Mouse (Mus musculus) kidney, postnatal 14 days (tissue): Measurements from ENCODE around the gene Nploc4.

Experiments used
- DNase-seq: peaks from one replicate; pipeline ENCODE4 v3.0.0; 2022; ENCODE audit warnings: mixed read lengths

Gene Nploc4

GRCm38 (mm10) chr11:120437152-120437856 is at the start of gene Nploc4:
Nploc4 (minus strand) TSS chr11:120437708.
- DNase-seq, result peak; percentile 92

DNA sequence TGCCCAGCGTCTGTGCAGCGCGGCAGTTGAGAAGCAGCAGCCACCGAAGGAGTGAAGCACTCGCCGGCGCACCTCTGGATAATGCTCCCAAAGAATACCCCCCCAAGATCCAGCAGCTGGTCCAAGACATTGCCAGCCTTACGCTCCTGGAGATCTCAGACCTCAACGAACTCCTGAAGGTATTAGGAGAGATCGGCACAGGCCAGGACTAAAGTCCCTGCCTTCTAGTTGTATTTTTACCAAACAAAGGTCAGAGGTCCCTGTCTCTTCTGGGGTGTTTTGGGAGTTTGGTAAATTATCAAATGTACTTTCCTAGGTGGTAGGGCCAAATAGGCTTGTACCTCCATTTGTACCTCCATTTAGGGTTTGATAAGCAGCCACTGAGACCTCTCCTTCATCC is 47.7 kb upstream of the Nploc4 start:
- DNase-seq, result peak; percentile 70

- peak; percentile 94 for DNase-seq
Measured at GRCm38 (mm10) chr11:120484265-120484981, 46.9 kb upstream of the Nploc4 start, which contains the start of gene Mrpl12. Mrpl12 (plus strand) TSS chr11:120484613.

DNA sequence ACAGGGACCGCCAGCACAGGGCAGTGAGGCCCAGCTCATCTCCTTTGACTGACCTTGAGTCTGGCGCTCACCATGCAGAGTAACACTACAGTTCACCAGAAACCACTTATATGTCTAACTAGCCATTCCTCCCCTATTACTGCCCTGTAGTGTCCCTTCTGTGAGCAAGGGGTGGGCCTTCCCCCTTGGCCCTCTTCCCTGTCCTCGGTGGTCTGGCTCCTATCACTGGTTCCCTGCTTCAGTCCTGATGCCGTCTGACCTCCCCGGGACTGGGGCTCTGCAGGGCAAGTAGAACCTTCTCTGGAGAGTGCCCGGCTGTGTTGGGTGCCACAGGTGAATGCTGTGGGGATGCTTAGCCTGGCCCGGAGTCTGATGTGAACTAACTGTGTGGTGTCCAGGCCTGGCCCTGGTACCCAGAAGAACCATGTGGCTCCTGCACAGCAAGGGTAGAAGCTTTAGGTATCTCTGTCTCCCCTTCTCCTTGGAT is 46.0 kb upstream of the Nploc4 start:
- DNase-seq, result no peak

DNA sequence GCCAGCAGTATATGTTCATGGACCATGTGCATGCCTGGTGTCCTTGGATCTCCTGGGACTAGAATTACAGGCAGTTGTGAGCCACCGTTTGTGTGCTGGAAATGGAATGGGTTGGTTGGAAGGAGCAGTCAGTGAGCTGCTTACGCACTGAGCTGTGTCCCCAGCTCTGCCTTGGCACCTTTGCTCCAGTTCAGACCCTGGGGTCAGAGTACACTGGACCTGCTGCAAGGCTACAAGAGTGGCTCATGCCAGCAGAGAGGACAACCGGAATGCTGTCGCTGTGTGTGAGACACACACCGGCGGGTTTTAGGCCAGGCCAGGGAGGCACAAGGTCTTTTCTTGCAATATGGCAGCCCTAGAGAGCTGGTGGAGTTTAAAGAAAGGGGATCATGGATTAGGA is 34.5 kb upstream of the Nploc4 start:
- DNase-seq, result peak; percentile 58

DNA sequence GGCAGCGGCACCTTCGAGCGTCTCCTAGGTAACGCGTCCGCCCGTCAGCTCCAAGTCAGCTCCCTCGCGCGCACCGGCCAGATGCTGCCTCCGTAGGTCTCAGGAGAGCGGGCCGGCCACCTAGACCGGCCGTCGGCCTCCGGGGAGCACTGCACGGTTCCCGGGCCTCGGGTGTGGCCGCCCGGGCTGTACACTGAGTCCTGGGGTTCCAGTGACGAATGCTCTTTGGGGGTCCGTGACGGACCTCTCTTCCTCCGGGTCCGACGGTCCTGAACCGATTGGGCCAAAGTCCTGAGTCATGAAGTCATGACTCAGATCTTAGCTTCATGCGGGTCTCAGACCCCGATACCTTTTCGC is 30.2 kb upstream of the Nploc4 start:
- DNase-seq, result no peak

- peak; percentile 96 for DNase-seq
Measured at GRCm38 (mm10) chr11:120467051-120467735, 29.7 kb upstream of the Nploc4 start, which contains the start of gene Arl16. Arl16 (minus strand) TSS chr11:120467607.

DNA sequence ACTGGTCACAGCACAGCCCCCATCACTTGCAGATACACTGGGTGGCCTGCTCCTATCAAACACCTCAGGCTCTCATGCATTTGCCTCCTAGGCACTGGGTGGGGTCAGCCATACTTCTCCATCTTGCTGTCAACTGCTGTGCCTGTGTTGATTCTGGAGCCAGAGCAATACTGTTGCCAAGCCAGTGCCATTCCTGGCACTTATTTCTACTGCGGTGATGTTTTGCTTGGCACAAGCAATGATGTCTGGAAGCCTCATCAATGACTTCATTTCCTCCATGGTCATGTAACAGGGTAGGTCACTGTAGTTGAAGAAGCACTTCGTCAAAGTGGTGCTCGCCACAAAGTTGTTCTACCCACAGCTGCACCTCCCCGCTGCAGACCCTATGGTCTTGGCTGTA is 28.0 kb upstream of the Nploc4 start:
- DNase-seq, result no peak

DNA sequence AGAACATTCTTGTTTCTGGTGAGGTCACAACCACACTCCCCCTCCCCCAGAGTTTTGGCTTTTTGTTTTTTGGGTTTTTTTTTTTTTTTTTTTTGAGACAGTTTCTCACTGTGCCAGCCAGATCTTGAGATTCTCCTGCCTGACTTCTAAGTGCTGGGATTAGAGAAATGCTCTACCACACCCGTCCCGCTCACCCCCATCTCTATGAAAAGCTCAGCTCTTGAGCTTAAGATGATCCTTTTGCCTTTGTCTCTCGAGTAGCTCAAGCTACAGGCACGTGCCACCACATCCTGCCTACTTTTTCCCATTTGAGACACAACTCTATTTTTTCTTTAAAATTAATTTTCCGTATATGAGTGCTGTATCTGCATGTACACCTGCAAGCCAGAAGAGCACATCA is 26.9 kb upstream of the Nploc4 start:
- DNase-seq, result no peak

- DNase-seq, result no peak
Measured at GRCm38 (mm10) chr11:120463536-120463935, 26.0 kb upstream of the Nploc4 start.

- DNase-seq, result no peak
Measured at GRCm38 (mm10) chr11:120458847-120459597, 21.5 kb upstream of the Nploc4 start.

DNA sequence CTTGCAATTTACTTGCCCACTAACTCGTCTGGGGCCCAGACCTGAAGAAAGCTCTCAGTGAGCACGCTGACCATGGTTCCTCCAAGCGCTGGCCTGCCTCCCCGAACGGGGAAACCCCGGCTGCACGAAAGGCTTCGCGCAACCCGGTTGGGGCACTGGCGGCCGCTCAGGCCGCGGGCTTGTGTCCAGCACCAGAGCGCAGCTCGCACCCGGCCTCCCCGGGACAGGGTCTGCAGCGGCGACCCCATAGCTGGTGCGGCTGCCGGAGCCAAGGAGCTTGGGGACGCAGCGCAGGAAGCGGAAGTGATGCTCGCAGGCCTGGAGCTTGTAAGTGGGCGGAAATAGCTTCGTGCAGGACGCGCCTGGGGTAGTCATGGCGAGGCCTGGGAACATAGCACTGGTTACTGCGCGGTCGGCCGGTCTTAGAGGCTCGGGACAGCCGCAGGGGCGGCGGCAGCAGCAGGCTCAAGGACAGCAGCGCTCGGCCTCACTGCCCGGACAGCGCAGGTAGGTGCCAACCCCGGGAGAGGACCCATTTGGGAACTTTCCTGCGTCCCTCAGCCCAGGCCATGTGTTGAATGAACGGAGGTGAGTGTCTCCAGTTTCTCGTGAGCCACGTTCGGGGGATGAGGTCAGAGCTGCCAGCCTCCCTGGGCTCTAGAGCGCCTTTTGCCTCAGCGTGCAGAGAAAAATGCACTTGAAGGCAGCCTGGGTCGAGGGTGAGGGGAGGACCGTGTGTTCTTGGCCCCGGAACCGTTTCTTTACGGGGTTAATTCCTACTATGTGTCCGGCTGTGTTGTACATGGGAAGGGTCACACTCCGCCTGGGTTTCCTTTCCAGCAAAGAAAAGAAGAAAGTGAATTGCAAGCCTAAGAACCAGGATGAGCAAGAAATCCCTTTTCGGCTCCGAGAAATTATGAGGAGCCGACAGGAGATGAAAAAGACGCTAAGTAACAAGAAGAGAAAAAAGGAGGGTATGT is 20.6 kb upstream of the Nploc4 start, which contains the start of the genes Oxld1 and Ccdc137:
Gene Oxld1 (minus strand): TSS at position 297 of the 980 bp plus-strand sequence.
Gene Ccdc137 (plus strand): TSS at position 344 of the 980 bp plus-strand sequence.
- DNase-seq, result peak; percentile 85

DNA sequence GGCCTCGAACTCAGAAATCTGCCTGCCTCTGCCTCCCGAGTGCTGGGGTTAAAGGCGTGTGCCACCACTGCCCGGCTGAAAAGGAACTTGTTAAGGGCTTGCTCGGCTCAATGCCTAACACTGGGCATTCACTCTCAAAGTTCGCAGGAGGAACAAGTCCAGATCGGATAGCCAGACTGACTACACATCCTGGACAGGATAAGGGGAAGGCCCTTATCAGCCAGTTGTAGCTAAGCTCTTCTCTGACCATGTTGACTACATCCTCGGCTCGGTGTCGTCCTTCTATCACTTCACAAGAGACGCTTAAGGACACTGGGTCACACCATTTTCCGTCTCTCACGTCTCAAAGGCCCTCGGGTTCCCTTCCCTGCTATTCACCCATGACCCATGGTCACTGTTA is 19.9 kb upstream of the Nploc4 start:
- DNase-seq, result no peak

- DNase-seq, result no peak
Measured at GRCm38 (mm10) chr11:120455413-120455812, 17.9 kb upstream of the Nploc4 start.

DNA sequence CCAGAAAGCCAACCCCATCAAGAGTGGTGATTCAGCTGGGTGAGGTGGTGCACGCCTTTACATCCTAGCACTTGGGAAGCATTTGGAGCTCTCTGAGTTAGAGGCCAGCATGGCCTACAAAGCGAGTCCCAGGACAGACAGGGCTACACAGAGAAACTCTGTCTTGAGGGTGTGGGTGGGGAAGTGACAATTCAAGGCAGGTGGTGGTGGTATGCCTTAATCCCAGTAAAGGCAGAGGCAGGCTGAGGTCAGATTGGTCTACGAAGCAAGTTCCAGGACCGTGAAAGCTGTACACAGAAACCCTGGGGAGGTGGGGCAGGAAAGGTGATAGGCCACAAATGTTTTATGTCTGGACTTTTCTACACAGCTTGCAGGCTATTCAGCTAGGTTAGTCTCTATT is 17.5 kb upstream of the Nploc4 start:
- no peak for DNase-seq

GRCm38 (mm10) chr11:120453306-120453705 is 15.8 kb upstream of the Nploc4 start, which contains the start of gene Pde6g:
Pde6g (minus strand) TSS chr11:120453500.
- DNase-seq, result no peak

- no peak for DNase-seq
Measured at GRCm38 (mm10) chr11:120452246-120452645, 14.7 kb upstream of the Nploc4 start.

DNA sequence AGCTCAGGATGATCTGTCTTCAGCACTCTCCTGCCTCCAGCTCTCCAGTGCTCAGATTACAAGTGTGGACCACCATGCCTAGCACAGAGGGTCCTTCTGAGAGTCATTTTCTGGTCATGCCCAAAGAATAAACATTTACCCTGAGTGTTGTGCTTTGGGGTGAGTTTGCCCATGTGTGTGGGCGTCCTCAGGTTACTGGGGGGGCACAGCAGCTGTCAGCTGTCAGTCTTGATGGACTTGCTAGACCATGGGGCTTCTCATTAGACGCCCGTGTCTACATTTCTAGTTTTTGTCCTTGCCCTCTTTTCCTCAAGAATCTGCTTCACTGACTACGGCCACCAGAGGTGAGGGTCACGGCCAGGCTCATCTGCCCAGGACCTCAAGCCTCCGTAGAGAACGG is 9.7 kb upstream of the Nploc4 start:
- no peak for DNase-seq

GRCm38 (mm10) chr11:120445475-120445874 is 8.0 kb upstream of the Nploc4 start:
- no peak for DNase-seq

- DNase-seq, result no peak
Measured at GRCm38 (mm10) chr11:120444106-120444505, 6.6 kb upstream of the Nploc4 start.

DNA sequence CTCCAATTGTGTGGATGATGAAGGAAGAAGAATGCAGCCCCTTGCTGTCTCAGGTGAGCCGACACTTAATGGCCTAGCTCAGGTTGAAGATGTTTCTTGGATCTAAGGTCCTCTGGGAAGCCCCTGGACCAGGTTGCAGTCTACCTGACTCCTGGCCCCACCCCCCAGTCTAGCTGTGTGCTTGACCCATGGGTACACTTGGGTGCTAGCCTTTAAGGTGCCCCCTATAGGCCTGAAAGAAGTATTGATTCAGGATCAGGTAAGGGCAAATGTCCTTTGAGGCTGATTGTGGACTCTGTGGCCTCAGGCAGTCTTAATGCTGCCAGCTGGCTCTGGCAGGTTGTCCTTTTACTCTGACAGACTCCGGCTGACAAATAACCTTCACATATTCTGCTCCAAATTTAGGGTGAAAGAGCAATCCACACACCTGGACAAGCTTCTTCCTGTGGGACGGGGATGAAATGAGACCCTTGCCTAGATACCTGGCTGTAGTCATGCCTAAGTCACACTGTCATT is 5.3 kb upstream of the Nploc4 start:
- no peak for DNase-seq
